Comparison of ENCODE assay signal across 8 mouse cellular contexts in genomic region chr7:46607428-46608055, GRCm38 (mm10). TPM values are rescaled to one million over a fixed set of nuclear protein-coding genes. Genes with fewer than 3 reads are reported as not detected.
DNase-seq lines count a peak whose midpoint lies in the region; ATAC-seq and TF ChIP-seq lines count a peak whose summit lies in the region.

No protein-coding gene starts in this region.

- H3K9ac ChIP-seq in kidney, embryonic 14.5 days (ENCODE audit: low read depth, low read length) = no peak overlapping the region
- H3K9ac ChIP-seq in lung, embryonic 14.5 days = no peak overlapping the region

- no peaks in the 10 kb centered on the region for H3K9me3 ChIP-seq in kidney, embryonic 14.5 days (ENCODE audit: control insufficient read depth, low read length)
- H3K9me3 ChIP-seq in lung, embryonic 14.5 days (ENCODE audit: low read depth, low read length) = no peaks in the 10 kb centered on the region

- peak; percentile 34 to 52 for DNase-seq in CD8-positive naive resting alpha-beta T cell, adult 2 months (ENCODE audit: low read depth in 2 of 2, low spot score in 2 of 2)
- DNase-seq in R1 (ENCODE audit: low read depth, low spot score) = peak; percentile 90
- DNase-seq in heart, adult 9 months (ENCODE audit: low spot score in 2 of 2) = peak; percentile 39 to 52
- DNase-seq in lung, embryonic 14.5 days = peak; percentile 92
- DNase-seq in retina, adult 2 months (ENCODE audit: low read depth, low spot score) = peak; percentile 57
- DNase-seq in T-cell, adult 2 months (ENCODE audit: low spot score) = no peak

- no peak overlapping the region for H3K4me3 ChIP-seq in kidney, embryonic 14.5 days (ENCODE audit: low read length)
- H3K4me3 ChIP-seq in lung, embryonic 14.5 days (ENCODE audit: low read depth, low read length) = no peak overlapping the region

- no peak overlapping the region for H3K4me2 ChIP-seq in kidney, embryonic 14.5 days (replicated peaks; ENCODE audit: low read depth, low read length)
- no peak overlapping the region for H3K4me2 ChIP-seq in lung, embryonic 14.5 days

- TF ChIP-seq CTCF in lung, embryonic 14.5 days (IDR thresholded peaks at IDR 0.05; ENCODE audit: low read depth) = peak; percentile 87

- H3K27me3 ChIP-seq in kidney, embryonic 14.5 days (ENCODE audit: control insufficient read depth, insufficient read depth, low read length) = no peaks in the 10 kb centered on the region
- no peaks in the 10 kb centered on the region for H3K27me3 ChIP-seq in lung, embryonic 14.5 days (ENCODE audit: insufficient read depth, low read length)

- ATAC-seq in common myeloid progenitor, adult 5-6 weeks (replicated peaks; ENCODE audit: low read depth, poor library complexity, severe bottlenecking) = peak; percentile 54
- ATAC-seq in kidney, embryonic 14.5 days (ENCODE audit: low FRiP score, low TSS enrichment) = peak; percentile 22; the same call in 1 of the 2 replicates
- ATAC-seq in lung, embryonic 14.5 days (ENCODE audit: insufficient read depth) = no peak; the same call in 1 of the 2 replicates

- no peaks in the 10 kb centered on the region for H3K4me1 ChIP-seq in kidney, embryonic 14.5 days (ENCODE audit: control insufficient read depth, insufficient read depth, low read length)
- H3K4me1 ChIP-seq in lung, embryonic 14.5 days (ENCODE audit: insufficient read depth) = 0 out of 2 replicates have a peak, but pooled peaks cover 3% of the 10 kb centered on the region

- H3K27ac ChIP-seq in kidney, embryonic 14.5 days (ENCODE audit: low read depth, low read length) = no peak overlapping the region
- no peak overlapping the region for H3K27ac ChIP-seq in lung, embryonic 14.5 days (ENCODE audit: low read depth)

- WGBS in kidney, embryonic 14.5 days = 55% methylated on average over 11 of the region's 11 CpGs
- WGBS in lung, embryonic 14.5 days = 52% methylated on average over 11 of the region's 11 CpGs

- no peaks in the 10 kb centered on the region for H3K36me3 ChIP-seq in kidney, embryonic 14.5 days (ENCODE audit: control insufficient read depth, insufficient read depth, low read length)
- no peaks in the 10 kb centered on the region for H3K36me3 ChIP-seq in lung, embryonic 14.5 days (ENCODE audit: insufficient read depth)

RNA-seq across cellular contexts. Expression of gene Sergef, which starts 32.1 kb away (rescaled TPM):
- 7.6 and 17.5 TPM in 2 replicates for total RNA-seq in common myeloid progenitor, adult 5-6 weeks (2017)
- polyA plus RNA-seq in kidney, embryonic 14.5 days (2014; fragmentation: Nextera tagmentation; extraction: Ambion mirVana) = 10.9 and 15.7 TPM in 2 replicates
- 10.6 and 12.7 TPM in 2 replicates for polyA plus RNA-seq in lung, embryonic 14.5 days (2014; fragmentation: Nextera tagmentation; extraction: Ambion mirVana)
